Mouse (Mus musculus): ENCODE data around the gene Rbck1.
A peak's percentile ranks its signal among the peaks of the same experiment; 100 is the strongest.

Gene Rbck1

GRCm38 (mm10) chr2:152343329-152344213 lies 11.1 kb upstream of the Rbck1 start, which contains the start of gene Trib3:
TSS of gene Trib3 (minus strand) at chr2:152344032.
- peak; percentile 86 to 92 for DNase-seq

- DNase-seq: no peak
Measured at GRCm38 (mm10) chr2:152339631-152340179, 7.3 kb upstream of the Rbck1 start.

- DNase-seq: no peak
Measured at GRCm38 (mm10) chr2:152338319-152338718, 5.9 kb upstream of the Rbck1 start.

- no peak for DNase-seq
Measured at GRCm38 (mm10) chr2:152337591-152338212, 5.2 kb upstream of the Rbck1 start.

- DNase-seq: no peak
Measured at GRCm38 (mm10) chr2:152336856-152337255, 4.4 kb upstream of the Rbck1 start.

- DNase-seq: no peak
Measured at GRCm38 (mm10) chr2:152335289-152335820, 2.9 kb upstream of the Rbck1 start.

GRCm38 (mm10) chr2:152333345-152334006 lies 1.0 kb upstream of the Rbck1 start:
- no peak for DNase-seq

- no peak for DNase-seq
Measured at GRCm38 (mm10) chr2:152330858-152331423, 1.5 kb downstream of the Rbck1 start.

- DNase-seq: no peak
Measured at GRCm38 (mm10) chr2:152327980-152328379, 4.5 kb downstream of the Rbck1 start.

- no peak for DNase-seq
Measured at GRCm38 (mm10) chr2:152326654-152327053, 5.8 kb downstream of the Rbck1 start.

- no peak for DNase-seq
Measured at GRCm38 (mm10) chr2:152326157-152326556, 6.3 kb downstream of the Rbck1 start.

- no peak for DNase-seq
Measured at GRCm38 (mm10) chr2:152324842-152325241, 7.6 kb downstream of the Rbck1 start.

- no peak for DNase-seq
Measured at GRCm38 (mm10) chr2:152323971-152324370, 8.5 kb downstream of the Rbck1 start.

- DNase-seq: no peak
Measured at GRCm38 (mm10) chr2:152322198-152322597, 10.3 kb downstream of the Rbck1 start.

- no peak for DNase-seq
Measured at GRCm38 (mm10) chr2:152321558-152321957, 10.9 kb downstream of the Rbck1 start.

GRCm38 (mm10) chr2:152317054-152317453 lies 15.4 kb downstream of the Rbck1 start:
- DNase-seq: no peak

GRCm38 (mm10) chr2:152313926-152314325 lies 18.5 kb downstream of the Rbck1 start:
- no peak for DNase-seq

GRCm38 (mm10) chr2:152312996-152313395 lies 19.5 kb downstream of the Rbck1 start:
- DNase-seq: no peak

GRCm38 (mm10) chr2:152307186-152307585 lies 25.3 kb downstream of the Rbck1 start:
- DNase-seq: no peak

GRCm38 (mm10) chr2:152305480-152305879 lies 27.0 kb downstream of the Rbck1 start:
- no peak for DNase-seq

GRCm38 (mm10) chr2:152303781-152304180 lies 28.7 kb downstream of the Rbck1 start:
- no peak for DNase-seq

GRCm38 (mm10) chr2:152302862-152303261 lies 29.6 kb downstream of the Rbck1 start:
- no peak for DNase-seq

GRCm38 (mm10) chr2:152294541-152294940 lies 37.9 kb downstream of the Rbck1 start:
- no peak for DNase-seq

Measured in kidney, postnatal 4 days (tissue).